Mouse (Mus musculus) WW6 (cell line): ENCODE measurements around the gene Foxk2.

Experiments
- DNase-seq: peaks from one replicate; pipeline ENCODE4 v3.0.0-alpha.2; 2013; ENCODE audit warnings: low read depth, low spot score

The Foxk2 gene

GRCm38 (mm10) chr11:121259160-121260100, at the start of gene Foxk2:
Gene Foxk2 (plus strand): TSS chr11:121259990.
- peak; percentile 80 for DNase-seq

DNA sequence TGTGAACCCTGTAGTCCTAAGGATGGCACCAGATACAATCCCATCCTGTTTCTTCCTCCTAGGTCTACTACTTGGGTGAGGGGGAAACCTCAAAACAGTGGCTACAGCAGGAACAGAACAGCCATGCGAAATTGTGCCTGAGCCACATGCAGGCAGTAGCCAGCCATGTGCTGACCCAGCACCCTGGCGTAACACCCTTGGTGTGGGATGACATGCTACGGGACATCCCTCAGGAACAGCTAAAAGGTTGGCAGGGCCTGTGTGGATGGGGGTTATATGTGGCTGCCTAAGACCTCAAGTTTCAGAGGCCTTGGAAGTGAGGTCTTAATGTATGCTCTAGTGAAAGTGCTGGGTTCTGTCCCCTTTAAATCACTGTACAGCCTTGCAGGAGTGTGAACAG, 43.0 kb upstream of the Foxk2 start:
- DNase-seq: no peak

- no peak for DNase-seq
Observed at GRCm38 (mm10) chr11:121219776-121220175, 40.0 kb upstream of the Foxk2 start.

DNA sequence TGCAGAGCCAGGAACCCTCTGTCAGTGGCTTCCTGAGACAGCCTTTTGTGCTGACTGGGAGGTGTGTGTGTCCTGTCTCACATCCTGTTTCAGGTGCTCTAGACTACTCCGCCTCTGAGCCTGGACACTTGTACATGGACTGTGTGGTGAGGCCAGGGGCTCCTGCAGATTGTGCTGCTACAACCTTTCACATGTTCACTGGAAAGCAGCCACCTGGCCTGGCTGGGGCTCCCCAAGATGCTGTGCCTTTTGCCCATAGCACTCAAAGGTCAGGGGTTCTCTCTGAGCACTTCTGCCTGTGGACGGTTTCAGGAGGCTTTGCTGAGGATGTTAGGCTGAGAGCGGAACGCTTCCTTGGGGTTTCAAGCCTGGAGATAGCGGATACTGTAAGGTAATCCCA, 39.0 kb upstream of the Foxk2 start:
- DNase-seq: no peak

GRCm38 (mm10) chr11:121221321-121222010, 38.3 kb upstream of the Foxk2 start:
- no peak for DNase-seq

DNA sequence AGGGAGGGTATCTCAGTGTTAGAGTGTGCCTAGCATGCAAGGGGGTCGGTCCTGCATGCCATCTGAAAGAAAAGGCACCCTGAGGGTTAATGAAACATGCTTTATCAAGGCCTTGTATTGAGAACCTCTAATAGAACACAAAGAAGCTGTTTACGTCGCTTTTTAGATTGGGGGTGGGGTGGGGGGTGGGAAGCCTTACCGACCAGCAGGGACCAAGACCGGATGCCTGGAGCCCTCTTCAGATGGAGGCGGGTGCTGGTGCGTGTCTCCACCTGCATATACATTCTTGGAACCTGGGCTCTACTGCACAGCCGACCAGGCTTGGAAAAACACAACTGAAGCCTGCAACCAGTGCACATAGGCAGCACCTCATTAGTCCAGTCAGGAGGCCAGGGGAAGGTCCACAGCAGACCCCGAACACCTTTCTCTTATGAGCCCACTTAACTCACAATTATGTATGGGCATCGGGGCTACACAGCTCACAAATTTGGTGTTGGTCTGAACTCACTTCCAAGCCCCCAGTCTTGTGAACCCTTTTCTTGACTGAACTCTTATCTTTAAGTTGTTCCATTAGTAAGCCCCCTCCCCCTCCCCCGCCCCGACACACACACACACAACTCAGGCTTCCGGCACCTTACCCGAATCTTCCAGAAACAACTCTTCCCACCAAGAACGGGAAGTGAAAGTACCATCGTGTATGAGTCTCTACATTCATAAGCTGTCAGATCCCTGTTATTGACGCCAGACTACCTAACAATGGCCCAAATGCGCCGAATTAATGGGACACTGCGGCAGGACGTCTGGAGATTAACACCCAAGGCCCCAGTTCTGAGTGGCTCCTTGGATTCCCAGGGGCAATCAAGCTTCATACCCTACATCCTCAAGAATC, 31.4 kb upstream of the Foxk2 start:
- no peak for DNase-seq

DNA sequence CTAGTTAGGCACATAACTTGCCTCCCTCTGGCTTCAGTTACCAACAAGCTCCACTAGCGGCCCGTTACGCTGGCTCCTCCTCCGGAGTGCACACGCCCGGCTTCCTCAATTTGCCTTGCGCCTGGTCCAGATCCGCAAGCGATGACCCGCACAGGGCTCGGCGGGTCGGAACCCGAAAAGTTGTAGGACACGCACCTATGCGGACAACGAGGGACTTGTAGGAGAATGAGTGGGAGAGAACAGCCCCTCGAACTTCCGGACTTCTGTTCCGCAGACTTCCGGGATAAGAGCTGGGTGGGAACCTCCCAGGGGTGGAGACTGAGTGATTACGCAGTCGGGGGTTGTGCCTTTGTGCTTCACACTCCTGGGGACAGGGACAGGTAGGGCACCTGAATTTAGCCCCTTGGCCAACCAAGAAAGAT, 30.8 kb upstream of the Foxk2 start, which contains the start of gene Cybc1:
Gene Cybc1, minus strand, starts transcription at position 305 of the 422 bp plus-strand sequence.
- DNase-seq: peak; percentile 83

DNA sequence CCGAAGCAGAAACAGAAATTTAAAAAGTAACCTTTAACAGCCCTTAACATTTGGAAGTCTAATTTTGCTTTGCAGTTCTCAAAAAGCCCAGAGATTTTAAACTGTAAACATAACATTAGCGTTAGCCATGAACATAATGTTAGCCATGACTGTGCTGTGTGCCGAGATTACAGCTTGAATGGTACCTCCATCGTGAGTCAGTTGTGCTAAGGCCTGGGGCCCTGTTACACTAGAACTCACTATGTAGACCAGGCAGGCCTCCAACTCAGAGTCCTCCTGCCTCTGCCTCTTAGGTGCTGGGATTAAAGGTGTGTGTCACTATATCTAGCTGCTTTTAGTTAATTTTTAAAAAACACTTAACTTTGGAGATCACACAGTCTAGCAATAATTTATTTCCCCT, 28.6 kb upstream of the Foxk2 start:
- no peak for DNase-seq

DNA sequence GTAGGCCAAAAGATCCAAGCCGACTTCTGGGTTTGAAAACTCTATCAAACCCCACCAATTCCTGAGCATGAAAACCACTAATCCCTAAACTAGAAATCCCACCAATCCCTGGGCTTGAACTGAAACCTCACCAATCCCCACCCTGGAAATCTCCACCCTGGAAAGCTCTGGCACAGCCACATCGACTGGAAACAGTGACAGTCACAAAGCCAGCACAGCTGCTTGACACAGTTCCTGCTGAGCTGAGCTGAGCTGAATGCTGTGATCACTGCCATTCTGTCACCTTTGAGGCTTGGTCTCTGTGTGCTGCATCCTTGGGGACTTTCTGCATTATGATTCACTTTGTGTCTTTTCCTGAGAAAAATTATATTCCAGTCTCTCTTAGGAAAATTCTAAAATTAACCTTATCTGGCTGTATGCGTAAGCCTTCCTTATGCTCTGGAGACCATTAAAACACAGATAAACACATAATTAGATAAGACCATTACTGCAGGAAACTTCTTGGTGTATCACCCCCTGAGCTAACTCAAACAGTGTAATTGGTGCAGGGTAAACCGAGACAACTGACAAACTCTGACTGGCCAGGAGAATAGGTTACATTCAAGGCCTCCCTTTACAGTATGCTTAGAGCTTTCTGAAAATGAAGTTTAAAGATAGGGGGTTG, 28.0 kb upstream of the Foxk2 start:
- DNase-seq: no peak

GRCm38 (mm10) chr11:121232706-121233105, 27.1 kb upstream of the Foxk2 start:
- DNase-seq: no peak

GRCm38 (mm10) chr11:121235475-121236238, 24.1 kb upstream of the Foxk2 start:
- no peak for DNase-seq

GRCm38 (mm10) chr11:121236564-121237344, 23.0 kb upstream of the Foxk2 start, which contains the start of gene Narf:
Gene Narf (plus strand): TSS chr11:121237253.
- DNase-seq: peak; percentile 100

DNA sequence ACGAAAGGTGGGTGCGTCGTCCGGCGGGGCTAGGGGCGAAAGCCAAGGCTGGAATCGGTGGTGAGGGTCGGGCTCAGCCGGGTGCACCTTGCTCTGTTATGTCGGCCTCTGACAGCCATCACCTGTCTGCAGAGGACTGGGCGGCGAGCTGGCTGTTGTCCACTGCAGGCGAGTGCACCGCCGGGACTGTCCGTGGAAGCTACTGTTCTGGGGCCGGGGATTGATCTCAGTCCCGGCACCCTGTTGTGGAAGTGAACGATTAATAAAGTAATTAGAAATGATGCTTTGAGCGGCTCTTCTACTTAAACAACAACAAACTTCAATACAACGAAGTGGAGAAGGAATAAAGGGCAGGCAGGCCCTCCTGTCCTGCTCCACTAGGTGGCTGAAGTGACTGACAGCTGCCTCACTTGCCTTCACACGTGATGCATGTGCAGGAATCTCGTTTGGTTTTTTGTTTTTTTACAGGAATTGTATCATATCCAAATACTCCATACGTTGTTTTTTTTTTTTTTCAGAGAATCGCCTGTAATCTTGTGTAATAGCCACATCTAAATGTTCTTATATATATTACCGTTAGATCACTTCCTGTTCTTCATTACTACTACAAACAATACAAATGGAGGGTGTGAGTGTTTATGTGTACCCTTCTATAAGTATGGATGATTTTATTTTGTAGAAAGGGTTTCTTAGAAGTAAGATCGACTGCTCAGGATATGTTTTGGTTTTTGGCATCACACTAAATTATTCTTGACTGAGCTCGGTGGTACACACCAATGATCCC, 22.3 kb upstream of the Foxk2 start:
- no peak for DNase-seq

DNA sequence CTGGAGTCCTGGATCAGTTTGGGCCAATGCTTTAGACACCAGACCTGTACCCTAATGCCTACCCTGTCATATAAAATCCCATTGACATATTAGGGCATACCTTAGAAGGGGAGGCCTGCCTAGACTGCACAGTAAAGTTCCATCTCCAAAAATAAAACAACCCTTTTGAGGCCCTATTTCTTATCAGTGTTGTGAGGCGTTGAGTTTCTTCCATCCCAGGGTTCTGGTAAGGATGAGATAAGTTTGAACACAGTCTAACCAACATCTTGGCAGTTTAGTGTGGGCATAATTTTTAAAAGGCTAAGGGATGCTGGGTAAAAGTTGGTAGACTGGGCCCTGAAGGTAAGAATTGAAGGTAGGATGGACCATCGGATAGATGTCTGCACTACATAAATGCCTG, 20.1 kb upstream of the Foxk2 start:
- DNase-seq: no peak

GRCm38 (mm10) chr11:121250196-121250595, 9.6 kb upstream of the Foxk2 start:
- no peak for DNase-seq

- DNase-seq: no peak
Observed at GRCm38 (mm10) chr11:121260211-121260906, 569 bp downstream of the Foxk2 start.

- no peak for DNase-seq
Observed at GRCm38 (mm10) chr11:121261074-121261473, 1.3 kb downstream of the Foxk2 start.

- no peak for DNase-seq
Observed at GRCm38 (mm10) chr11:121277516-121277915, 17.7 kb downstream of the Foxk2 start.
